In the genomic region with DNA sequence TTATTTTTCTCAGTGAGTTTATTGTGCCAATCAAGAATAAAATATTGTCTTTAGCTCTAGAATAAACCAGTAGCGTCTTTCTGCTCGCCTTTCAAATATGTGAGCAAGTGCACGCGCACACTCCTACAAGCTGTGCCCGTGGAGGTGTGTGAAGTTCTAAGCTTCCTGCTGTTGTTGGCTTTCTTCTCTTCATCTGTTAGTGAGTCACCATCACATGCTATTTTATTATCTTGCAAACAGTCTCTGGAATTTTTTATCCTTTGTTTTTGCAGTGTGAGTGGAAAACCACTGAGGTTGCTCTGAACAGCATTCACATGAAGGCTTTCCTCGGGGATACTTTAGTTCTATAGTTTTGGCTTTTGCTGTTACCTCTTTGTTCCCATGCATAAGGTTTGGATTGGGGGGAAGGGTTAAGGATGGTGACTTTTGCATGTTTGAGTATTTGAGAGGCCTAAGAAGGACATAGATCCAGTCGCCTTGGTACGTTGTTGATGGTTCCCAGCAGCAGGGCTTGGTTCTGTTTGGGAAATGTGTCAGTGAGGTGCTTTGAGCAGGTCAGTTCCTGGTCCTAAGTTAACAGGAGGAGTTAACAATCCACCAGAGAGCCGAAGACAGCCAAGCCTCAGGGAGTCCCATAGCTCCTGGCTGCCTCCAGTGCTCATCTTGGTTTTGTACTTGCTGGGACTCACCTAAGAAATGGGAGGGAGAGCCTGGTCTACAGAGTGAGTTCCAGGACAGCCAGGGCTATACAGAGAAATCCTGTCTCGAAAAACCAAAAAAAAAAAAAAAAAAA, we compare ENCODE assay signal across 9 mouse cellular contexts.
DNase-seq lines count a peak whose midpoint lies in the region; ATAC-seq and TF ChIP-seq lines count a peak whose summit lies in the region.
"Had no signal": no experiment of that assay in that cellular context is flagged by ENCODE, and none has a peak within 500 bp of the region (broad histone marks: within the 10 kb centered on the region; RNA-seq: fewer than 3 reads in every experiment).

No protein-coding gene starts in this region.

- no peak overlapping the region for H3K4me3 ChIP-seq in heart, embryonic 13.5 days
- H3K4me3 ChIP-seq in midbrain, embryonic 15.5 days: no peak overlapping the region
- H3K4me3 ChIP-seq in midbrain, postnatal 0 days (ENCODE audit: low read depth, low read length): no peak overlapping the region
- no peak overlapping the region for H3K4me3 ChIP-seq in intestine, embryonic 14.5 days (ENCODE audit: low read depth, low read length)
- no peak overlapping the region for H3K4me3 ChIP-seq in stomach, embryonic 16.5 days (replicated peaks; ENCODE audit: low read length)
- H3K4me3 ChIP-seq: midbrain, embryonic 12.5 days had no signal

- no peak for TF ChIP-seq CTCF in midbrain, postnatal 0 days (IDR thresholded peaks at IDR 0.05)

- peaks cover 12% of the 10 kb centered on the region for H3K36me3 ChIP-seq in heart, embryonic 13.5 days
- H3K36me3 ChIP-seq in midbrain, embryonic 15.5 days (replicated peaks): no peaks in the 10 kb centered on the region
- H3K36me3 ChIP-seq in midbrain, postnatal 0 days (ENCODE audit: insufficient read depth, low read length): no peaks in the 10 kb centered on the region
- H3K36me3 ChIP-seq in intestine, embryonic 14.5 days (ENCODE audit: control insufficient read depth, insufficient read depth, low read length): 0 out of 2 replicates have a peak, but pooled peaks cover 2% of the 10 kb centered on the region
- H3K36me3 ChIP-seq in stomach, embryonic 16.5 days (ENCODE audit: control insufficient read depth, insufficient read depth, low read length): no peaks in the 10 kb centered on the region

- H3K27ac ChIP-seq in heart, embryonic 13.5 days (replicated peaks): peak overlapping the region; percentile 85
- H3K27ac ChIP-seq in midbrain, embryonic 15.5 days: peak overlapping the region; percentile 76; the same call in 1 of the 2 replicates
- no peak overlapping the region for H3K27ac ChIP-seq in midbrain, postnatal 0 days (ENCODE audit: low read depth, low read length)
- peak overlapping the region; percentile 87 for H3K27ac ChIP-seq in intestine, embryonic 14.5 days (ENCODE audit: low read depth)
- peak overlapping the region; percentile 87 for H3K27ac ChIP-seq in stomach, embryonic 16.5 days (ENCODE audit: low read length)

- H3K27me3 ChIP-seq in heart, embryonic 13.5 days (replicated peaks): no peaks in the 10 kb centered on the region
- no peaks in the 10 kb centered on the region for H3K27me3 ChIP-seq in midbrain, embryonic 15.5 days (replicated peaks)
- no peaks in the 10 kb centered on the region for H3K27me3 ChIP-seq in midbrain, postnatal 0 days (ENCODE audit: insufficient read depth, low read length)
- no peaks in the 10 kb centered on the region for H3K27me3 ChIP-seq in intestine, embryonic 14.5 days (replicated peaks; ENCODE audit: control insufficient read depth, insufficient read depth, low read length)
- H3K27me3 ChIP-seq in stomach, embryonic 16.5 days (ENCODE audit: control insufficient read depth, insufficient read depth, low read length): no peaks in the 10 kb centered on the region
- H3K27me3 ChIP-seq: midbrain, embryonic 12.5 days had no signal

- peaks cover 68% of the 10 kb centered on the region for H3K4me1 ChIP-seq in heart, embryonic 13.5 days
- peaks cover 48% of the 10 kb centered on the region for H3K4me1 ChIP-seq in midbrain, embryonic 15.5 days
- peaks cover 17% of the 10 kb centered on the region for H3K4me1 ChIP-seq in midbrain, postnatal 0 days (ENCODE audit: insufficient read depth, low read length)
- peaks cover 57% of the 10 kb centered on the region for H3K4me1 ChIP-seq in intestine, embryonic 14.5 days (replicated peaks; ENCODE audit: control insufficient read depth, insufficient read depth, low read length)
- H3K4me1 ChIP-seq in stomach, embryonic 16.5 days (ENCODE audit: control insufficient read depth, insufficient read depth, low read length): peaks cover 55% of the 10 kb centered on the region

- peak overlapping the region; percentile 44; the same call in 1 of the 2 replicates for H3K9ac ChIP-seq in heart, embryonic 13.5 days
- H3K9ac ChIP-seq in midbrain, embryonic 15.5 days: no peak overlapping the region
- no peak overlapping the region for H3K9ac ChIP-seq in midbrain, postnatal 0 days (replicated peaks; ENCODE audit: low read length, poor library complexity, severe bottlenecking)
- no peak overlapping the region for H3K9ac ChIP-seq in intestine, embryonic 14.5 days (ENCODE audit: low read length)
- H3K9ac ChIP-seq in stomach, embryonic 16.5 days (ENCODE audit: low read length): 0 out of 2 replicates have a peak overlapping the region, but pooled peaks have one; percentile 26
- H3K9ac ChIP-seq: midbrain, embryonic 12.5 days had no signal

- H3K9me3 ChIP-seq in heart, embryonic 13.5 days: no peaks in the 10 kb centered on the region
- H3K9me3 ChIP-seq in midbrain, embryonic 15.5 days: no peaks in the 10 kb centered on the region
- H3K9me3 ChIP-seq in midbrain, postnatal 0 days (ENCODE audit: low read length): no peaks in the 10 kb centered on the region
- H3K9me3 ChIP-seq in intestine, embryonic 14.5 days (ENCODE audit: control insufficient read depth, low read length): no peaks in the 10 kb centered on the region
- no peaks in the 10 kb centered on the region for H3K9me3 ChIP-seq in stomach, embryonic 16.5 days (replicated peaks; ENCODE audit: control insufficient read depth, low read length)
- H3K9me3 ChIP-seq: midbrain, embryonic 12.5 days had no signal

- 54% methylated on average over 10 of the region's 10 CpGs for WGBS in heart, embryonic 13.5 days
- 67% methylated on average over 10 of the region's 10 CpGs for WGBS in midbrain, embryonic 15.5 days
- WGBS in midbrain, postnatal 0 days: 61% methylated on average over 10 of the region's 10 CpGs
- WGBS in intestine, embryonic 14.5 days: 45% methylated on average over 10 of the region's 10 CpGs
- 43% methylated on average over 10 of the region's 10 CpGs for WGBS in stomach, embryonic 16.5 days

- H3K4me2 ChIP-seq in heart, embryonic 13.5 days: no peak overlapping the region
- H3K4me2 ChIP-seq in midbrain, embryonic 15.5 days: no peak overlapping the region
- H3K4me2 ChIP-seq in midbrain, postnatal 0 days (ENCODE audit: low read depth, low read length, poor library complexity, severe bottlenecking): no peak overlapping the region
- H3K4me2 ChIP-seq in intestine, embryonic 14.5 days (ENCODE audit: low read length): no peak overlapping the region
- H3K4me2 ChIP-seq in stomach, embryonic 16.5 days (ENCODE audit: low read depth, low read length): no peak overlapping the region
- H3K4me2 ChIP-seq: midbrain, embryonic 12.5 days had no signal

- DNase-seq in heart, adult 9 months (ENCODE audit: low spot score in 2 of 2): no peak
- no peak for DNase-seq in midbrain, postnatal 0 days (ENCODE audit: low spot score)
- no peak for DNase-seq in intestine, embryonic 14.5 days (ENCODE audit: low spot score)
- no peak for DNase-seq in ovary, adult 18-20 months (ENCODE audit: low spot score)
- no peak for DNase-seq in embryo, embryonic 10 days (ENCODE audit: low spot score)

- ATAC-seq in heart, embryonic 13.5 days (ENCODE audit: extremely low read depth, insufficient number of reproducible peaks, low FRiP score, low TSS enrichment): no peak
- no peak for ATAC-seq in midbrain, embryonic 15.5 days (replicated peaks)
- no peak for ATAC-seq in midbrain, postnatal 0 days (ENCODE audit: low FRiP score)
- no peak for ATAC-seq in intestine, embryonic 14.5 days (replicated peaks; ENCODE audit: low FRiP score, low TSS enrichment, low read depth)
- no peak for ATAC-seq in stomach, embryonic 16.5 days (ENCODE audit: insufficient read depth, low FRiP score)

Comparison
In these comparisons a context has a peak if more than half of its experiments do, and no peak if none do; other contexts are left out.
1. H3K9ac ChIP-seq: peak in heart, embryonic 13.5 days (single experiment) and stomach, embryonic 16.5 days (single experiment); none in midbrain, embryonic 15.5 days (single experiment), midbrain, postnatal 0 days (single experiment) and intestine, embryonic 14.5 days (single experiment).